Mouse (Mus musculus) Muller cell, postnatal 12 days (primary cell): Measurements from ENCODE around the gene Cyp4f39.
"Not testable (repeated sequence)": the region's sequence is repeated elsewhere in the genome, so short reads cannot be mapped to it uniquely, and the experiment has no call there.

ENCODE experiments used
- DNase-seq: peaks from one replicate; pipeline ENCODE4 v3.0.0-alpha.2; 2015; ENCODE audit errors: inconsistent ontology term

The Cyp4f39 gene

DNA sequence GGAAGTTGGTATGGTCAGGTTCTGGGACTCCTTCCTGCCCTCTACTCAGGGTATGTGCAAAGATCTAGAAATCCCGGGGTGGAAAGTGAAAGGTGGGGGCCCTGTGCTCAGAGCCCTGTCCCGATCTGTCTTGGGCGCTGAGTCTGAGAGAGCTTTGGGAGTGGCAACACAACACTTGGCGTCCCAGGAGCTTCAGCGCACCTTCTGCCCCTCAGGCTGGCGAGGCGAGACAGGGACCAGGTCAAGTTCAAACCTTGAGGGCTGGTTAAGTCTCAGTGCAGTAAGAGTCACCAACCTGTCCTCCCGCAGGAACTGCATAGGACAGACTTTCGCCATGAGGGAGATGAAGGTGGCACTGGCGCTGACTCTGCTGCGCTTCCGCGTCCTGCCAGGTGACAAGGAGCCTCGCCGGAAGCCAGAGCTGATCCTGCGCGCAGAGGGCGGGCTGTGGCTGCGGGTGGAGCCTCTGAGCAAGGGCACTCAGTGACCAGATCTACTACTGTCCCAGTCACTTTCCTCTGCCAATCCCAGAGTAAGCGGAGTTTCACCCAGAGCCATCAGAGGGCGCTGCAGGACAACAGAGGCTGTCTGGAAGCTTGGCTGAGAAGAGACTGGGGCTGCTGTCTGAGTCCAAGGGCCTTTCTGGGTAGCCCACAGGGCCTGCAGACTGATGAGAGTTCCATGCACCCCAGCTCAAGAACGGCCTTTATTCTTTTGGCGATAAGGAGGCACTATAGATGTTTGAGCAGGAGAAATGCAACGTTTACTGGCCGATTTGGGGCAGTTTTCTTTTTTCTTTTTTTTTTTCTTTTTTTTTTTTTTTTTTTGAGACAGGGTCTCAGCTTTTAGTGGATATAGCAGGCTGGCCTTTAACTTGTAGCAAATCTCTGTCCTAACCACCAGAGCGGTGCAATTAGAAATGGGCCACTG lies 76.2 kb downstream of the Cyp4f39 start:
- peak; percentile 77 for DNase-seq

DNA sequence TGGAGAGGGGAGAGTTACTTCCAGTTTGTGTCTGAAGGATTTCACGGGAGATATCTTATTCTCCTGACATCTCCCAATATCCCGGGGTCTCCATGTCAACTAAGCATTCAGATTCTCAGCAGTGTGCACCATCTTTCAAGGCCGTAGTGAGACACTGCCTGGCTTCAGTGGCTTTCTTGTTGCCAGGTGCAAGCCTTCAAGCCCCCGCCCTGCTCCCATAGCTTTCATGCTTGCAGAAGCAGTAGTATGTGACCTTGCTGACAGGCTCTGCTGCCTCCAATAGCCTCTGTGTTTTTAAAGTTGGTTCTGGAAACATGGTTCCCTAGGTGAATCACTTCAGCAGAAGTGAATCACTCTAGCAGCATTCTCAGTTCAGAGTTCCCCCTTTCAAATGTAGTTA lies 79.8 kb downstream of the Cyp4f39 start:
- not testable (repeated sequence) for DNase-seq

DNA sequence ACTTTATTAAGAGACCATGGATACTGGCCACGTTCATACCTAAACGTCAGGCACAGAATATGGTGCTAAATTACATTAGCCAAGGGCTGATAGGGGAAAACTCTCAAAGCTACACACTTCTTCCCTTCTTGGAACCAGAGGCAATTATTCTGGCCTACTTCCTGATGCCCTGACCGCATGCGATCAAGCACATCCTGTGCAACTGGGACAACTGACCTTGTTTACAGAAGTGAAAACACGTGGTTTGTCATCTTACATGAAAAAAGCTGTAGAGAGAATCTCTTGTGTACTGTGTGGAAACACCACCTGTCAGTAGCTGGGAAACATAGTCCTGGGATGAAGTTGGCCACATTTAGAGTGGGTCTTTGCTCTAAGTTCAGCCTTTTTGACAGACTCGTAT lies 81.5 kb downstream of the Cyp4f39 start:
- no peak for DNase-seq

GRCm38 (mm10) chr17:32536051-32536866 lies 83.7 kb downstream of the Cyp4f39 start, which contains the start of gene Cyp4f16:
TSS of gene Cyp4f16 (plus strand) at chr17:32536558.
- DNase-seq = peak; percentile 89

DNA sequence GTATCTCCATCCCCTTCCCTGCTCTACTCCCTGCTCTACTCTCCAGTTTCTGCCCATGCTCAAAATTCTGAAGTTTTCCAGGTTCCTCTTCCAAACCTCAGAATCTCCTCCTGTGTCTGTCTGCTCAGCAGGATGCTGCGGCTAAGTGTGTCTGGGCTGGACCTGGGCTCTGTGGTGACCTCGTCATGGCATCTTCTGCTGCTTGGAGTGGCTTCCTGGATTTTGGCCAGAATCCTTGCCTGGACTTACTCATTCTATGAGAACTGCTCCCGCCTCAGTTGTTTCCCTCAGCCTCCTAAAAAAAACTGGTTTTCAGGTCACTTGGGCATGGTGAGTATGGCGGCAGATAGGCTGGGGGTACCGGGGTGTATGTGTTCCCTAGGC lies 84.3 kb downstream of the Cyp4f39 start:
- peak; percentile 56 for DNase-seq
